Mouse (Mus musculus) lung, postnatal 25 days (tissue): ENCODE data around the gene Ccdc136.

Source experiments
- DNase-seq: peaks from one replicate; pipeline ENCODE4 v3.0.0; 2022; ENCODE audit warnings: low spot score

Gene Ccdc136

GRCm38 (mm10) chr6:29436461-29436934, 40.4 kb downstream of the Ccdc136 start:
- DNase-seq, result peak; percentile 44

DNA sequence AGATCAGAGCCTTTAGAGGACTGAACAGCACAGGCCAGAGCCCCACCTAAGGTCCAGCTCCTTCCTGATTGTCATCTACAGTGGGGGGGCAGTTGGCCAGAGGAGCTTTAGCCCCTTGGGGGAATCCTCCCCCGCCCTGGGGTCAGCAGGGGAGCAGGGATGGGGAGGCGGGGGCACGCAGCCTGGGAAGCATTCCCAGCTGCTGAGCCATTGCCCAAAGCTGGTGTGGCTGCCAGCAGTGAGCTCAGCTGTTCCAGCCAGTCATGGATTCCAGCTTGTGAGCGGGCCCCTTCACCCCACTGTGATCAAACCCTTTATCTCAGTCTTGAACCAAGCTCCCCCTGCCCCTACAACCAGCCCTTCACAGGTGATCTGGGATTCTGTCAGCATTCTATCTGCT, 43.1 kb downstream of the Ccdc136 start:
- no peak for DNase-seq

DNA sequence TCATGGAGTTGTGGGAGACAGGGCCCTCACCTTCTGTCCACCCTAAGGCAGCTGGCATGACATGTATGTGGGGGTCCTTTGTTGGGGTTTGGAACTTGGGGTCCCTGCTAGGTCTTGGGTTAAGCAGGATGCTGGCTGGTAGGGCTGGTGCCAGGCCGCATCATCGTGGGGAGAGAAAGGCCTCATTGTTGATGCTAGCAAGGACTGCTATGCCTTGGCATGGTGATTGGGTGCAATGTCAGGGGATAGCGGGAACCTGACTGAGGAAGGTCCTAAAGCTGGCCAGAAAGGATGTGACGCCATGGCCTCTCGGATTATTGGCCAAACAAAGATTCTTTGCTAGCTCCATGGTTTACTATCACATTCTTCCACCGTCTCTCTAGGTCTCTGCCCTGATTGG, 43.7 kb downstream of the Ccdc136 start:
- no peak for DNase-seq

GRCm38 (mm10) chr6:29444773-29445172, 48.7 kb downstream of the Ccdc136 start:
- DNase-seq, result no peak

DNA sequence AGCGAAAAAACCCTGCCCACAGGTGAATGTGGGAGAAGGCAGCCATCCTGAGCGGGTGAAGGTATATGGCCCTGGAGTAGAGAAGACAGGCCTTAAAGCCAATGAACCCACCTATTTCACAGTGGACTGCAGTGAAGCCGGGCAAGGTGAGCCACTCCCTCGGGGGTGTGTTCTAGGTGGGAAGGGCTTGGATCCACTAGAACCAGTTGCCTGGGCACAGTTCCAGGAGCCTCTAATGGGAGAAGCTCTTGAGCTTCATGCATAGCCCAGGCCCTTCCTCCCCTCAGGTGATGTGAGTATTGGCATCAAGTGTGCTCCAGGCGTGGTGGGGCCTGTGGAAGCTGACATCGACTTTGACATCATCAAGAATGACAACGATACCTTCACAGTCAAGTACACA, 49.2 kb downstream of the Ccdc136 start:
- peak; percentile 24 for DNase-seq

DNA sequence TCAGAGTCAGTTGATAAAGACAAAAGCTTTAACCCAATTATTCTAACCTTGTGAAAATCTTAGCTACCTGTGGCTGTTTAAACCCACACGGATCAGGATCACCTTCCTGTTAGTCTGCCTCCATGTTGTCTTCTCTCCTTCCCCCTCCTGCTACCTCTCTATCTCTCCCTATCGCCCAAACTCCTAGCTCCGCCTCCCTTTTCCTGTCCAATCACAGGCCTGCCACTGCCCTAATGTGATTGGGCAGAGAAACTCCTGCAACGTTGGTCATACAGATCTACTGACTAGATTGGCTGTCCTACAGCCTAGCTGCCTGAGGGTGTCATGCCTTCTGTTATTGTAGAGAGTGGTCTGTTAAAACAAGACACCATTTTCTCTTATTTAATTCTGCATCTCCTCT, 53.7 kb downstream of the Ccdc136 start:
- DNase-seq, result no peak

DNA sequence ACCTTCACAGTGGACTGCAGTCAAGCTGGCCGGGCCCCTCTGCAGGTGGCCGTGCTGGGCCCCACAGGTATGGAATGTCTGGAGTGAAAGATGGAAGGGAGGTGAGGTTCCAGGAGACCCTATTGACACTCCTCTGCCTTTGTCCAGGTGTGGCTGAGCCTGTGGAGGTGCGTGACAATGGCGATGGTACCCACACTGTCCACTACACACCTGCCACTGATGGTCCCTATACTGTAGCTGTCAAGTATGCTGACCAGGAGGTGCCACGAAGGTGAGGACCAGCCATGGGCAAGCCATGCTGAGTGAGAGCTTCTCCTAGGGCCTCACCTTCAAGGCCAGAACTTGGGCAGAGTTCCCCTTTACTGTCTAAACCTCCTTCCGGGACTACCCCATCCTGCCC, 54.6 kb downstream of the Ccdc136 start:
- no peak for DNase-seq

DNA sequence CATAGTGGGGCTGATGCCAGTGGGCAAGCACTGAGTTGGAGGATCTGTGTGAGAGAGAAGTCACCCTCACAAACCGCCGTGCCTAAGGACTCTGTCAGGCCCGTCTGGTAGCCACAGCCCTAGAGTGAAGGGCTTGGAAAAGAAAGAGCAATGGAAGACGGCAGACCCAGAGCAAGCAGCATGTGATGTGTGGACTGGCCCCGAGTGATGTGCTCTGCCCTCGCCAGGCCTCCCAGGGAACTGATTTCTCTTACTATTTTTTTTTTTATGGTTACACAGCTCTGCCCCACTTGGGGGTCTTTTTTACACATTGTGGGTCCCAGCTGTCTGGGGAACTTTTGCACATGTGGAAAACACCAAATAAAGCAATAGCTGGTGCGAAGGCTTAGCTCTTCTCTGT, 65.4 kb downstream of the Ccdc136 start:
- no peak for DNase-seq

- no peak for DNase-seq
These were observed 67.3 kb downstream of the Ccdc136 start for GRCm38 (mm10) chr6:29463388-29463787.

DNA sequence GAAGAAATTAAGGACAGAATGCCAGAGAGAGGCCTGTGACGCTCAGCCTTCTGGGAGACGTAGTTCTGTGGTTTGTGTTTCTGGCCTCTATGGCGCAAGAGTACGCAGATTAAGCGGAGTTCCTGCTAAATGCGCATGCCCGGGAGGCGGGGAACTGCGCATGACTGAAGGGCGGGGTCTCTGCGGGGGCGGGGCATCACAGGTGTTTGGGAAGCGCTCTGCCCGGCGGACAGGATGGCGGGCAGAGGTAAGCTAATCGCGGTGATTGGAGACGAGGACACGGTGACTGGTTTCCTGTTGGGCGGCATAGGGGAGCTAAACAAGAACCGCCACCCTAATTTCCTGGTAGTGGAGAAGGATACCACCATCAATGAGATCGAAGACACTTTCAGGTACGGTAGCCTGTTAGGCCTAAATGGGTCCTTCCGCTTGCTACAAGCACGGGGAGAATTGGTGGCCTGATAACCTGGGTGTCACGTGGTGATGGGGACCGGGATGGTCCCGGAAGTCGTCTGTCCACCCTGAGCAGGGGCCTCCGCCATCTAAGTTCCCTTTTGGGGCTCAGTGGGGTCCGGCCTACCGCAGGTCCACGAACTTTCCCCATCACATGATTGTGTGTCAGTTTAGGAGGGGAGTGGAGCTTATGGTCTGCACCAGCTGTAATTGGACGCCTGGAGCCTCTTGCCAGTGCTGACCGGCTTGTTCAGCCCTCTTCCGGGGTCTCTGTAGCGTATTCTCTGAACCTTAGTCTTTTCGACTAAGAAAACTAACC, 71.7 kb downstream of the Ccdc136 start, which contains the start of gene Atp6v1f:
Gene Atp6v1f (plus strand): TSS at position 136 of the 772 bp plus-strand sequence.
- peak; percentile 92 for DNase-seq

GRCm38 (mm10) chr6:29468851-29469250, 72.7 kb downstream of the Ccdc136 start:
- no peak for DNase-seq

- no peak for DNase-seq
These were observed 75.0 kb downstream of the Ccdc136 start, which contains the start of gene Atp6v1fnb for GRCm38 (mm10) chr6:29471137-29471536. TSS of gene Atp6v1fnb (plus strand) at chr6:29471437.

- DNase-seq, result peak; percentile 81
These were observed 78.0 kb downstream of the Ccdc136 start for GRCm38 (mm10) chr6:29473941-29474691.

DNA sequence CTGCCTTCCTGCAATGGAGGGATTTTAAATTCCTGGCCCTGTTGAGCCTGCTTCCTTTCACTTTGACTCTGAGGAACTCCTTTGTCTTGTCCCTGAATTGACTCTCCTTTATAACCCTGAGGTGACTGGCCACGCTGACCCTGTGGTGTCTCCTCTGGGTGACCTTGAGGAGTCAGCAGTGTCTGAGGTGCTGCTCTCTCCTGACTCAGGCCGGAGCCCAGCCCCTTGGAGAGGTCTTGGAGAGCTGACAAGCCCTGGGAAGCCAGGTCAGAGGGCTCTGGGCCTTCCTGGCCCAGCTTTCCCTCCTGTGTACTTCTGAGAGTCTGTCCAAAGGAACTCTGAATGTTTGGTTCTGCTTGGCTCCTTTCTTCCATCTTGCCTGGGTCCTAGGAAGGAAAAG, 78.6 kb downstream of the Ccdc136 start:
- DNase-seq, result no peak
